Comparison of ENCODE assay signal across 11 mouse cellular contexts in genomic region chr10:25082930-25083329, GRCm38 (mm10).
DNase-seq lines count a peak whose midpoint lies in the region; ATAC-seq and TF ChIP-seq lines count a peak whose summit lies in the region.
"Had no signal": no experiment of that assay in that cellular context is flagged by ENCODE, and none has a peak within 500 bp of the region (broad histone marks: within the 10 kb centered on the region; RNA-seq: fewer than 3 reads in every experiment).

No protein-coding gene starts in this region.

- H3K9ac ChIP-seq in liver, embryonic 15.5 days: no peak overlapping the region
- H3K9ac ChIP-seq in liver, embryonic 12.5 days: no peak overlapping the region
- H3K9ac ChIP-seq: heart, embryonic 15.5 days had no signal

- H3K36me3 ChIP-seq in liver, embryonic 15.5 days (replicated peaks): no peaks in the 10 kb centered on the region
- no peaks in the 10 kb centered on the region for H3K36me3 ChIP-seq in liver, embryonic 12.5 days
- no peaks in the 10 kb centered on the region for H3K36me3 ChIP-seq in small intestine, adult 2 months (ENCODE audit: control insufficient read depth, insufficient read depth, low read length)
- H3K36me3 ChIP-seq: heart, embryonic 15.5 days had no signal

- no peak overlapping the region for H3K4me3 ChIP-seq in liver, embryonic 15.5 days (replicated peaks)
- no peak overlapping the region for H3K4me3 ChIP-seq in liver, embryonic 12.5 days
- peak overlapping the region; percentile 21 for H3K4me3 ChIP-seq in small intestine, adult 2 months (ENCODE audit: low read depth, low read length)
- H3K4me3 ChIP-seq: erythroblast, embryonic 14.5 days; heart, embryonic 15.5 days had no signal

- H3K27ac ChIP-seq in liver, embryonic 15.5 days (replicated peaks): no peak overlapping the region
- H3K27ac ChIP-seq in liver, embryonic 12.5 days: no peak overlapping the region
- no peak overlapping the region for H3K27ac ChIP-seq in small intestine, adult 2 months (ENCODE audit: insufficient read depth, low read depth, low read length)
- H3K27ac ChIP-seq: heart, embryonic 15.5 days had no signal

- ATAC-seq in liver, embryonic 15.5 days (ENCODE audit: insufficient read depth): peak; percentile 56; the same call in 1 of the 2 replicates
- ATAC-seq in liver, embryonic 12.5 days: no peak; the same call in 1 of the 2 replicates

- no peaks in the 10 kb centered on the region for H3K4me1 ChIP-seq in liver, embryonic 15.5 days (replicated peaks)
- no peaks in the 10 kb centered on the region for H3K4me1 ChIP-seq in liver, embryonic 12.5 days
- peaks cover 5% of the 10 kb centered on the region; the same call in 1 of the 2 replicates for H3K4me1 ChIP-seq in small intestine, adult 2 months (ENCODE audit: control insufficient read depth, insufficient read depth, insufficient read length, low read length)
- H3K4me1 ChIP-seq: heart, embryonic 15.5 days had no signal

- WGBS in liver, embryonic 15.5 days (ENCODE audit: insufficient replicate concordance): 63% methylated on average over 10 of the region's 10 CpGs
- WGBS in liver, embryonic 12.5 days (ENCODE audit: insufficient replicate concordance): 60% methylated on average over 10 of the region's 10 CpGs
- WGBS in small intestine, adult 2 months: 28% methylated on average over 10 of the region's 10 CpGs

- no peaks in the 10 kb centered on the region for H3K27me3 ChIP-seq in liver, embryonic 15.5 days
- no peaks in the 10 kb centered on the region for H3K27me3 ChIP-seq in liver, embryonic 12.5 days (replicated peaks)
- no peaks in the 10 kb centered on the region for H3K27me3 ChIP-seq in small intestine, adult 2 months (ENCODE audit: control insufficient read depth, insufficient read depth, low read length)
- H3K27me3 ChIP-seq: heart, embryonic 15.5 days had no signal

- H3K4me2 ChIP-seq in liver, embryonic 15.5 days: peak overlapping the region; percentile 23; the same call in 1 of the 2 replicates
- H3K4me2 ChIP-seq in liver, embryonic 12.5 days: no peak overlapping the region
- H3K4me2 ChIP-seq: heart, embryonic 15.5 days had no signal

- DNase-seq in cerebellum, postnatal 14 days: peak; percentile 56 to 82
- DNase-seq in kidney, postnatal 14 days: peak; percentile 14
- no peak for DNase-seq in adrenal gland, postnatal 14 days
- DNase-seq in frontal cortex, postnatal 25 days (ENCODE audit: low spot score in 2 of 2): no peak
- DNase-seq in frontal cortex, postnatal 10 days (ENCODE audit: low spot score in 2 of 2): no peak
- DNase-seq: layer of hippocampus, postnatal 36 days had no signal

- H3K9me3 ChIP-seq in liver, embryonic 15.5 days (replicated peaks): no peaks in the 10 kb centered on the region
- H3K9me3 ChIP-seq in liver, embryonic 12.5 days (replicated peaks): no peaks in the 10 kb centered on the region
- H3K9me3 ChIP-seq: heart, embryonic 15.5 days had no signal

- TF ChIP-seq POLR2A in small intestine, adult 2 months (IDR thresholded peaks at IDR 0.05; ENCODE audit: low read depth, low read length): no peak

- no peak for TF ChIP-seq CTCF in small intestine, adult 2 months (IDR thresholded peaks at IDR 0.05; ENCODE audit: extremely low read depth, insufficient read length, insufficient replicate concordance, low read depth, low read length)

Comparison
In these comparisons a context has a peak if more than half of its experiments do, and no peak if none do; other contexts are left out.
1. DNase-seq: peak in cerebellum, postnatal 14 days (2 of 2) and kidney, postnatal 14 days (single experiment); none in adrenal gland, postnatal 14 days (single experiment), frontal cortex, postnatal 25 days (0 of 2) and frontal cortex, postnatal 10 days (0 of 2).